Mouse (Mus musculus): ENCODE measurements around the gene Adprm. TPM values are rescaled to one million over a fixed set of nuclear protein-coding genes. Genes with fewer than 3 reads are reported as not detected.

Adprm gene
- polyA plus RNA-seq, 1 experiment = 29.4 TPM

- TF ChIP-seq POLR2A (IDR thresholded peaks at IDR 0.05; ENCODE audit: borderline replicate concordance, low read depth, low read length) (no peak), CTCF (IDR thresholded peaks at IDR 0.05; ENCODE audit: low read depth, low read length) (no peak)
- Histone ChIP-seq H3K4me3 (ENCODE audit: insufficient read depth, low read length) (no peak overlapping the region), H3K27ac (ENCODE audit: insufficient read depth, low read depth, low read length) (no peak overlapping the region)
Measured at GRCm38 (mm10) chr11:67017801-67018591, 34.4 kb downstream of the Adprm start.

GRCm38 (mm10) chr11:67011635-67012034 is 40.8 kb downstream of the Adprm start:
- TF ChIP-seq POLR2A (IDR thresholded peaks at IDR 0.05; ENCODE audit: borderline replicate concordance, low read depth, low read length) (no peak), CTCF (IDR thresholded peaks at IDR 0.05; ENCODE audit: low read depth, low read length) (no peak)
- H3K27ac ChIP-seq (ENCODE audit: insufficient read depth, low read depth, low read length) = no peak overlapping the region
- no peak overlapping the region for H3K4me3 ChIP-seq (ENCODE audit: insufficient read depth, low read length)
- no peaks in the 10 kb centered on the region for H3K4me1 ChIP-seq (ENCODE audit: control insufficient read depth, insufficient read depth, low read length)

More at GRCm38 (mm10) chr11:67017801-67018591, 34.4 kb downstream of the Adprm start:
- no peaks in the 10 kb centered on the region for H3K4me1 ChIP-seq (ENCODE audit: control insufficient read depth, insufficient read depth, low read length)

GRCm38 (mm10) chr11:67010430-67010829 is 42.0 kb downstream of the Adprm start:
- no peak for TF ChIP-seq CTCF (IDR thresholded peaks at IDR 0.05; ENCODE audit: low read depth, low read length)
- TF ChIP-seq POLR2A (IDR thresholded peaks at IDR 0.05; ENCODE audit: borderline replicate concordance, low read depth, low read length) = no peak
- no peak overlapping the region for H3K27ac ChIP-seq (ENCODE audit: insufficient read depth, low read depth, low read length)
- no peaks in the 10 kb centered on the region for H3K4me1 ChIP-seq (ENCODE audit: control insufficient read depth, insufficient read depth, low read length)
- no peak overlapping the region for H3K4me3 ChIP-seq (ENCODE audit: insufficient read depth, low read length)

GRCm38 (mm10) chr11:67008528-67008927 is 43.9 kb downstream of the Adprm start:
- H3K4me3 ChIP-seq (ENCODE audit: insufficient read depth, low read length) = no peak overlapping the region
- H3K4me1 ChIP-seq (ENCODE audit: control insufficient read depth, insufficient read depth, low read length) = no peaks in the 10 kb centered on the region
- no peak for TF ChIP-seq CTCF (IDR thresholded peaks at IDR 0.05; ENCODE audit: low read depth, low read length)
- no peak for TF ChIP-seq POLR2A (IDR thresholded peaks at IDR 0.05; ENCODE audit: borderline replicate concordance, low read depth, low read length)
- H3K27ac ChIP-seq (ENCODE audit: insufficient read depth, low read depth, low read length) = no peak overlapping the region

GRCm38 (mm10) chr11:67007961-67008360 is 44.4 kb downstream of the Adprm start:
- no peak for TF ChIP-seq POLR2A (IDR thresholded peaks at IDR 0.05; ENCODE audit: borderline replicate concordance, low read depth, low read length)
- no peak for TF ChIP-seq CTCF (IDR thresholded peaks at IDR 0.05; ENCODE audit: low read depth, low read length)
- Histone ChIP-seq H3K4me1 (ENCODE audit: control insufficient read depth, insufficient read depth, low read length) (no peaks in the 10 kb centered on the region), H3K4me3 (ENCODE audit: insufficient read depth, low read length) (no peak overlapping the region), H3K27ac (ENCODE audit: insufficient read depth, low read depth, low read length) (no peak overlapping the region)

- TF ChIP-seq POLR2A (IDR thresholded peaks at IDR 0.05; ENCODE audit: borderline replicate concordance, low read depth, low read length) (no peak), CTCF (IDR thresholded peaks at IDR 0.05; ENCODE audit: low read depth, low read length) (no peak)
- Histone ChIP-seq H3K27ac (ENCODE audit: insufficient read depth, low read depth, low read length) (no peak overlapping the region), H3K4me1 (ENCODE audit: control insufficient read depth, insufficient read depth, low read length) (no peaks in the 10 kb centered on the region), H3K4me3 (ENCODE audit: insufficient read depth, low read length) (no peak overlapping the region)
Measured at GRCm38 (mm10) chr11:67002911-67003310, 49.5 kb downstream of the Adprm start.

GRCm38 (mm10) chr11:67001717-67002116 is 50.7 kb downstream of the Adprm start:
- TF ChIP-seq POLR2A (IDR thresholded peaks at IDR 0.05; ENCODE audit: borderline replicate concordance, low read depth, low read length) = no peak
- no peak for TF ChIP-seq CTCF (IDR thresholded peaks at IDR 0.05; ENCODE audit: low read depth, low read length)
- no peak overlapping the region for H3K4me3 ChIP-seq (ENCODE audit: insufficient read depth, low read length)
- H3K4me1 ChIP-seq (ENCODE audit: control insufficient read depth, insufficient read depth, low read length) = no peaks in the 10 kb centered on the region
- H3K27ac ChIP-seq (ENCODE audit: insufficient read depth, low read depth, low read length) = no peak overlapping the region

GRCm38 (mm10) chr11:67000671-67001070 is 51.7 kb downstream of the Adprm start:
- H3K4me3 ChIP-seq (ENCODE audit: insufficient read depth, low read length) = no peak overlapping the region
- TF ChIP-seq POLR2A (IDR thresholded peaks at IDR 0.05; ENCODE audit: borderline replicate concordance, low read depth, low read length) (no peak), CTCF (IDR thresholded peaks at IDR 0.05; ENCODE audit: low read depth, low read length) (no peak)
- no peak overlapping the region for H3K27ac ChIP-seq (ENCODE audit: insufficient read depth, low read depth, low read length)
- H3K4me1 ChIP-seq (ENCODE audit: control insufficient read depth, insufficient read depth, low read length) = no peaks in the 10 kb centered on the region

- H3K4me3 ChIP-seq (ENCODE audit: insufficient read depth, low read length) = no peak overlapping the region
Measured at GRCm38 (mm10) chr11:66998467-66999403, 53.7 kb downstream of the Adprm start.

More at GRCm38 (mm10) chr11:66998467-66999403, 53.7 kb downstream of the Adprm start:
- Histone ChIP-seq H3K27ac (ENCODE audit: insufficient read depth, low read depth, low read length) (no peak overlapping the region), H3K4me1 (ENCODE audit: control insufficient read depth, insufficient read depth, low read length) (no peaks in the 10 kb centered on the region)
- TF ChIP-seq POLR2A (IDR thresholded peaks at IDR 0.05; ENCODE audit: borderline replicate concordance, low read depth, low read length) = no peak
- no peak for TF ChIP-seq CTCF (IDR thresholded peaks at IDR 0.05; ENCODE audit: low read depth, low read length)
